Mouse (Mus musculus): ENCODE results near the gene Iqcn. TPM values are rescaled to one million over a fixed set of nuclear protein-coding genes. Genes with fewer than 3 reads are reported as not detected.

Gene Iqcn
- polyA plus RNA-seq, 1 experiment from 2014 or later, result 0.07 TPM

DNA sequence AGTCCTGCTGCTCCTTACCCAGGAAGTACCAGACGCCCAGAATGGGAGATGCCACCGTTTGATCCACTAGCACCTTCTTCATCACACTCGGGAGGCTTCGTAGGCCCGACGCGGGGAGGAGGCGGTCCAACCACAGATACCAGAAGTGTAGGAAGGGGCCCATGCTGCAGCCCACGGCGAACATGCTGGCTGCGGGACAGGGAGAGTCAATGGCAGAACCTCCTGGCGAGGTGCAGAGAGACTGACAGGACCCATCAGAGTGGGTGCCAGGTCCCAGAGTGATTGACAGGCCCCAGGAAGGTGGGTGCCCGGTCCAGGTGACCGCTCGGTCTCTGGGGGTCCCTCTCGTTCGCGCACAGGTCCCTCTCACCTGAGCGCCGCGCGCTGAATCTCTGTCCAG is 57.1 kb downstream of the Iqcn start:
- WGBS, result under 1% methylated on average over 22 of the region's 22 CpGs

DNA sequence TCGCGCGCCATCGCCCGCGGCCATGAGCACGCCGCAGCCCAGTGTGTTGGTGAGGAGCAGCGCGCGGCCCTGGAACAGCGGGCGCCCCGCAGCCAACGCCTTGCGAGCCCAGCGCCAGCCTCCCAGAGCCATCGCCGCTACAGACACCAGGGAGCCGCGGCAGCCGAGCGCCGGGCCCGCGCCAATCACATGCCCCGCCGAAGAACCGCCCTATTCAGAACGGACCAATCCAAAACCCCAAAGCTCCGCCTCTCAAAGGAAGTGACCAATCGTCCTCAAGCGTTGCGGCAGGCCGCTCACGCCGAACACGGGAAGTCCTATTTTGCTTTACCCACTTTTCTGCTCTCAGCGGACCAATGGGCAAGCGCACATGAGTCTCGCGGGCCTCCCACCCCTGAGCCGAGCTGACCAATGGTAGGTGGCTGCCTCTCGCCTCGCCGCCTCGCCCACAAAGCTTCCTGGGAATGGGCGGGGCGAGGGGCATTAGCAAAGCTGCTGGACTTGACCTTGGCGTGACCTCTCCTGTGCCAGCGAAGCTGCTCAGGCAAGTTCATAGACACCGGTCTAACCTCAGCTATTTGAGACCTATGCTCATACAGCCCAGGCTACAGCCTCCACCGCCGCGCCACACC is 57.6 kb downstream of the Iqcn start, which contains the start of gene Mpv17l2:
Gene Mpv17l2, minus strand, starts transcription at position 172 of the 632 bp plus-strand sequence.
- no peaks in the 10 kb centered on the region for H3K27me3 ChIP-seq
- peak; percentile 94 for ATAC-seq (ENCODE audit: insufficient number of reproducible peaks, insufficient read depth, low FRiP score, low TSS enrichment, low read depth)
- peaks cover 35% of the 10 kb centered on the region for H3K36me3 ChIP-seq
- H3K4me3 ChIP-seq, result peak within 1 kb of the TSS; percentile 68
- peak within 1 kb of the TSS; percentile 99 for H3K4me2 ChIP-seq
- peak within 1 kb of the TSS; percentile 85 for H3K9ac ChIP-seq
- under 1% methylated on average over 55 of the region's 55 CpGs for WGBS
- peak within 1 kb of the TSS; percentile 68 for H3K27ac ChIP-seq
- peaks cover 30% of the 10 kb centered on the region for H3K4me1 ChIP-seq
- no peaks in the 10 kb centered on the region for H3K9me3 ChIP-seq

More for the DNA sequence above, 57.1 kb downstream of the Iqcn start:
- Histone ChIP-seq H3K27ac (peak overlapping the region; percentile 68; the same call in 1 of the 2 replicates), H3K36me3 (peaks cover 36% of the 10 kb centered on the region), H3K27me3 (no peaks in the 10 kb centered on the region), H3K9ac (peak overlapping the region; percentile 85), H3K4me2 (peak overlapping the region; percentile 99), H3K4me3 (peak overlapping the region; percentile 68), H3K4me1 (peaks cover 30% of the 10 kb centered on the region), H3K9me3 (no peaks in the 10 kb centered on the region)
- peak; percentile 0; the same call in 1 of the 2 replicates for ATAC-seq (ENCODE audit: insufficient number of reproducible peaks, insufficient read depth, low FRiP score, low TSS enrichment, low read depth)

DNA sequence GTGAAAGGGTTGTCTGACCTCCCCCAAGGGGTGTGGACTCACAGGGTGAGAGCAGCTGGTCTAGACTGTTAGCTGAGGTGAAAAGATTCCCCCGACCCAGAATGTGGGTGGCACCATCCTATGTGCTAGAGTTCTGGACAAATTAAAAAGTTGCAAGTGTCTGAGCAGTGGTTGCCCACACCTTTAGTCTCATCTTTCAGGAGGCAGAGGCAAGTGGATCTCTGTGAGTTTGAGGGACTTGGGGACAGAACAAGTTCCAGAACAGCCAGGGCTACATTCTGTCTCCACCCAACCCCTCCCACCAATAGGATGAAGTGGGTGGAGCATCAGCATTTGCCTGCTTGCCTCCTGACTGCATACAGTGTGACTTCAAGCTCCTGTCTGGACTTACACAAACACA is 58.9 kb downstream of the Iqcn start:
- Histone ChIP-seq H3K4me3 (no peak overlapping the region), H3K27me3 (no peaks in the 10 kb centered on the region), H3K9me3 (no peaks in the 10 kb centered on the region), H3K4me2 (no peak overlapping the region), H3K4me1 (peaks cover 39% of the 10 kb centered on the region), H3K9ac (no peak overlapping the region), H3K36me3 (peaks cover 23% of the 10 kb centered on the region), H3K27ac (no peak overlapping the region)
- WGBS, result 89% methylated on average over 1 of the region's 1 CpGs
- ATAC-seq (ENCODE audit: insufficient number of reproducible peaks, insufficient read depth, low FRiP score, low TSS enrichment, low read depth), result no peak

DNA sequence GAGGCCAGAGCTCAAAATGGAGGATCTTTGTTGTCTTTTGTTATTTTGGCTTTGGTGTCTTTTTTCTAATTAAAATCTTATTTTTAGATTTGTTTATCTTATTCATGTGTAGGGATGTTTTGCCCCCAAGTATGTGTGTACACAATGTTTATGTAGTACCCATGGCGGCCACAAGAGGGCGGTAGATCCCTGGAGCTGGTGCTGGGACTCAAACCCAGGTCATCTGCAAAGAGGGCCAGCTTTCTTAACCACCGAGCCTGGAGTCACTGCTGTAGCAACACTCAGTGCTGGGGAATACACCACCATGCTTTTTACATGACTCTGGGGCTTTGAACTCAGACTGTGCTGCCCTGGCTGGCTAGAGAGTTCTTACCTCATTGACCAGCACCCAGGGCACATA is 60.1 kb downstream of the Iqcn start:
- no peak overlapping the region for H3K9ac ChIP-seq
- H3K4me2 ChIP-seq, result no peak overlapping the region
- H3K4me3 ChIP-seq, result no peak overlapping the region
- no peaks in the 10 kb centered on the region for H3K9me3 ChIP-seq
- H3K27ac ChIP-seq, result no peak overlapping the region
- WGBS, result 5% methylated on average over 3 of the region's 3 CpGs
- H3K27me3 ChIP-seq, result no peaks in the 10 kb centered on the region
- no peak for ATAC-seq (ENCODE audit: insufficient number of reproducible peaks, insufficient read depth, low FRiP score, low TSS enrichment, low read depth)
- peaks cover 22% of the 10 kb centered on the region for H3K36me3 ChIP-seq
- peaks cover 40% of the 10 kb centered on the region for H3K4me1 ChIP-seq

DNA sequence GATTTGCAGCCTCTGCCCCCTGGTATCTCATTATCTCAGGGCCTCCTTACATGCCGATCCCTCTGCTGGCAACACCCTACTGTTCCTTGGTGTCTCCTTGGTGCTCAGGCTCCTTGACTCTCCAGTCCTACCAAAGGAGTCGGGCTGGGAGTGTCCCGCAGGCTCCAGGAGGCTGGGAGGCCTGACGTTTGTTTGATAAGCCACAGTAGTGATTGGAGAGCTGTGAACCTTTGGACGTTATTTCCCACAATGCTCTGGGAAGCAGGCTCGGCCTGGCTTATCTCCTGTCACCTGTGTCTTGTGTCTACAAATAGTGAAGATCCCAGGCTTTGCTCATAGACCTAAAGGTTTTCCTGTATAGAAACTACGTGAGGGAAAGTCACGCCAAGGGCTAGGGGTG is 60.8 kb downstream of the Iqcn start:
- H3K4me3 ChIP-seq, result no peak overlapping the region
- H3K27ac ChIP-seq, result no peak overlapping the region
- H3K9me3 ChIP-seq, result no peaks in the 10 kb centered on the region
- peaks cover 34% of the 10 kb centered on the region for H3K4me1 ChIP-seq
- no peak overlapping the region for H3K9ac ChIP-seq
- 84% methylated on average over 8 of the region's 8 CpGs for WGBS
- no peak for ATAC-seq (ENCODE audit: insufficient number of reproducible peaks, insufficient read depth, low FRiP score, low TSS enrichment, low read depth)
- H3K27me3 ChIP-seq, result no peaks in the 10 kb centered on the region
- H3K4me2 ChIP-seq, result no peak overlapping the region
- H3K36me3 ChIP-seq, result peaks cover 25% of the 10 kb centered on the region

DNA sequence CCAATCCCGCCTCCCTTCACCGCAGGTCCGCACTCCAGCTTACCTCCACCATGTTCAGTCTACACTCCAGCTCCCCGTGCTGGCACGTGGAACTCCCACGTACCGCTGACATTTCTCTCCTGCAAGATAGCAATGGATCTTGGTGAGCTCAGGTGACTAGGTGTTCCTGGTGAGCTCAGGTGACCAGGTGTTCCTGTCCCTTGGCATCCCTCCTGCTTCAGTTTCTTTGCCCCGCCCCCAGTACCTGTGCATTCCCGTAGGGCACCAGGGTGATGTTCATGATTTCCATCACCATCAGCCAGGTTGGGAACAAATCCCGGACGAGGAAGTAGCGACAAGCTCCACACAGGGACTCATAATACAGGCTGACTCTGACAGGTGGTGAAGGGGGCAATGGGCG is 61.4 kb downstream of the Iqcn start:
- Histone ChIP-seq H3K4me2 (no peak overlapping the region), H3K4me1 (peaks cover 30% of the 10 kb centered on the region)
- WGBS, result 92% methylated on average over 13 of the region's 13 CpGs

DNA sequence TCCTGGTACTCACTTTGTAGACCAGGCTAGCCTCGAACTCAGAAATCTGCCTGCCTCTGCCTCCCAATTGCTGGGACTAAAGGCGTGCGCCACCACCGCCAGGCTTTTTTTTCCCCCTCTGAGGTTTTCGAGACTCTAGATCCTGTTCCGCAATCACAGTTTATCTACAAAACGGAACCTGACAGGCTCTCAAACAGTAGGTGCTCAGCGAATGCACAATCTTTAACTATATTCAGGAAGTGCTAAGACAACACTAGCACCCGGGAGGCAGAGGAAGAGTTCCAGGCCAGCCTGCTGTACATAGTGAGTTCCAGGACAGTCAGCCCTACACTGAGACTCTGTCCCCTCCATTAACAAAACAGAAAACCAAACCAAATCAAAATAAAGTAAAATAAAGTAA is 62.1 kb downstream of the Iqcn start:
- peak overlapping the region; percentile 48 for H3K4me3 ChIP-seq
- peak overlapping the region; percentile 92 for H3K4me2 ChIP-seq
- H3K9me3 ChIP-seq, result no peaks in the 10 kb centered on the region
- 74% methylated on average over 9 of the region's 9 CpGs for WGBS
- H3K27me3 ChIP-seq, result no peaks in the 10 kb centered on the region
- peaks cover 37% of the 10 kb centered on the region for H3K36me3 ChIP-seq
- H3K27ac ChIP-seq, result no peak overlapping the region
- H3K4me1 ChIP-seq, result peaks cover 25% of the 10 kb centered on the region
- ATAC-seq (ENCODE audit: insufficient number of reproducible peaks, insufficient read depth, low FRiP score, low TSS enrichment, low read depth), result no peak
- H3K9ac ChIP-seq, result peak overlapping the region; percentile 72; the same call in 1 of the 2 replicates

More for the DNA sequence above, 61.4 kb downstream of the Iqcn start:
- Histone ChIP-seq H3K36me3 (peaks cover 30% of the 10 kb centered on the region), H3K9ac (no peak overlapping the region), H3K4me3 (no peak overlapping the region), H3K27me3 (no peaks in the 10 kb centered on the region), H3K27ac (no peak overlapping the region), H3K9me3 (no peaks in the 10 kb centered on the region)
- no peak for ATAC-seq (ENCODE audit: insufficient number of reproducible peaks, insufficient read depth, low FRiP score, low TSS enrichment, low read depth)

DNA sequence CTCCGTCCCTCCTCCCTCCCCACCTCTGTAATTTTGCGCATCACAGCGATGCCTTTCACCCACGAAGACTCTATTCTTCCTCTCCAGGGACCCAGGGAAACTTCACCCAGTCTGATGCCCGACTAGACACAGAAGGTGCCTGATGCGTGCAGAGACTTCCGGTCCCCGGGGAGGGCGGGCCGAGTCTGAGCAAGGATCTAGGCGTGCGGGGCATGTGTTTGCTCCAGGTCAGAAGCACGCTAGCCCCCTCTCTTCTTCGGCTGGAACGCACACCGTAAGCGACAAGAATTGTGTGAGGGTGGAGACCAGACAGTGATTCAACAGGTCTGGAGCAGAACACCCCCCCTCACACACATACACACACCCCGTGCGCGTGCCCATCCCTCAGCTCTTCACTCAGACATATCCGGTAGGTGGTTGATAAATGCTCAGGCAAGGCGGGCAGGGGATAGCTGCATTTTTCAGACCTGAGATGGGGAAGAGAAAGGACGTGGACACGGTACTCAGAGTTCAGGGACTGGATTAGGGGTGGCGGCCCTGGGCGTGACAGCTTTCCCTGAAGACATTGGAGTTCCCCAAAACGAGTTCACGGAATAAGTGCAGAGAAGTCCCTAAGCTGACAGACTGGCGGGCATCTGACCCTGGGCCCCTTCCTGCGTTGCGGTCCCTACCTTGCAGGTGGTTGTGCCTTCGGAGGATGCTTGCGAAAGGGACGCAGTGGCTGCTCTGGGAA is 62.7 kb downstream of the Iqcn start:
- Histone ChIP-seq H3K9me3 (no peaks in the 10 kb centered on the region), H3K9ac (peak overlapping the region; percentile 72), H3K4me2 (peak overlapping the region; percentile 92), H3K27me3 (no peaks in the 10 kb centered on the region), H3K4me1 (peaks cover 25% of the 10 kb centered on the region), H3K4me3 (peak overlapping the region; percentile 48), H3K36me3 (peaks cover 44% of the 10 kb centered on the region), H3K27ac (0 out of 2 replicates have a peak overlapping the region, but pooled peaks have one; percentile 2)
- 2% methylated on average over 34 of the region's 34 CpGs for WGBS
- no peak for ATAC-seq (ENCODE audit: insufficient number of reproducible peaks, insufficient read depth, low FRiP score, low TSS enrichment, low read depth)

DNA sequence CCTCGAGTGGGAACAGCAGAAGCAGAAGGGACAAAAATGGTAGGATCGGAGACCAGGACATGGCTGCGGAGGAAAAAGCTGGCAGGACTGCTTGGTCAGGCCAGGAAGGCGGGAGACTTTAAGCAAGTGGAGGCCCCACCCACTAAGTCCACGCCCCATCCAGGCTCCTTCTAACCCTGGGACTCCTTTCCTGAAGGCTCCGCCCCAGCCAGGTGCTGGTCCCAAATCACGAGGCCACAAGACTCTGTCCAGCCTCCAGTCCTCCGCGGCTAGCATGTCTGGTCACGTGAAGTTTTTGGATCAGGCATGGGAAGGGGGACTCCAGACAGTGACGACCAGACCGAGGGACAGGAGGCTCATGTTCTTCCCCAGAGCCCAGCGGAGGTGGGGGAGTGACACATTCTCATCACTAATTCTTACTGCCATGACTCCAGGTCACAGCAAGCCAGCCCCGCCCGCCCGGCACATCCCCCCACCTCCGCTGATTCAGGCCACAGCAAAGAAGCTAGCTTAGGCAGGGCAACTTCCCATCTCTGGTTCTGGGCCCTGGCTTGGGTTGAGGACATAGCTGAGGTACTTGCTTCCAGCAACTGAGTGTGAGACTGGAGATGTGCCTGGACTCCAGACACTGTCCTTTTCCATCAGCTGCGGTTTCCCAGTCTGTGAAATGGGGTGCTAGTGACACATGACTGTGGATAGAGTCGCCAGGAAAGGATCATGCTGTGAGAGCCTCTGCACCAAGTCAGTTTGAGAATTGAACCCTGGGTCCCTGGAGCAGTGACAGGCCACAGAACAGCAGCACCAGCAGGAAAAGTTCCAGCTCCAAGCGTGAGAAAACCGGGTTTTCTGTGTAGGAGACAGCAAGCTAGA is 63.5 kb downstream of the Iqcn start:
- Histone ChIP-seq H3K36me3 (peaks cover 52% of the 10 kb centered on the region), H3K4me2 (peak overlapping the region; percentile 92), H3K4me3 (peak overlapping the region; percentile 48), H3K4me1 (peaks cover 25% of the 10 kb centered on the region), H3K27ac (no peak overlapping the region), H3K27me3 (no peaks in the 10 kb centered on the region), H3K9me3 (no peaks in the 10 kb centered on the region), H3K9ac (peak overlapping the region; percentile 72)
- peak; percentile 50; the same call in 1 of the 2 replicates for ATAC-seq (ENCODE audit: insufficient number of reproducible peaks, insufficient read depth, low FRiP score, low TSS enrichment, low read depth)
- 6% methylated on average over 21 of the region's 21 CpGs for WGBS
